Mouse (Mus musculus) large intestine, adult 2 months (tissue): ENCODE results near the gene Blnk. TPM values are rescaled to one million over a fixed set of nuclear protein-coding genes. Genes with fewer than 3 reads are reported as not detected.

Experiments
- DNase-seq: peaks from one replicate; pipeline ENCODE4 v3.0.0-alpha.2; 2012; ENCODE audit warnings: low read depth, low spot score
- WGBS: fragments of 180-500 bp; shearing (Covaris S2); methylation state at CpG from one replicate; pipeline ENCODE4 v1.1.7; 2018; 5-methylcytosine and 5-hydroxymethylcytosine counted together
- polyA plus RNA-seq: library from polyadenylated mRNA; depleted of rRNA; stranded (reverse); fragments of >200 nt; gene quantifications from 2 replicates; pipeline ENCODE4 v1.2.3, GENCODE M21; 2012

Gene Blnk
- polyA plus RNA-seq, 1 experiment: 19.7 TPM

DNA sequence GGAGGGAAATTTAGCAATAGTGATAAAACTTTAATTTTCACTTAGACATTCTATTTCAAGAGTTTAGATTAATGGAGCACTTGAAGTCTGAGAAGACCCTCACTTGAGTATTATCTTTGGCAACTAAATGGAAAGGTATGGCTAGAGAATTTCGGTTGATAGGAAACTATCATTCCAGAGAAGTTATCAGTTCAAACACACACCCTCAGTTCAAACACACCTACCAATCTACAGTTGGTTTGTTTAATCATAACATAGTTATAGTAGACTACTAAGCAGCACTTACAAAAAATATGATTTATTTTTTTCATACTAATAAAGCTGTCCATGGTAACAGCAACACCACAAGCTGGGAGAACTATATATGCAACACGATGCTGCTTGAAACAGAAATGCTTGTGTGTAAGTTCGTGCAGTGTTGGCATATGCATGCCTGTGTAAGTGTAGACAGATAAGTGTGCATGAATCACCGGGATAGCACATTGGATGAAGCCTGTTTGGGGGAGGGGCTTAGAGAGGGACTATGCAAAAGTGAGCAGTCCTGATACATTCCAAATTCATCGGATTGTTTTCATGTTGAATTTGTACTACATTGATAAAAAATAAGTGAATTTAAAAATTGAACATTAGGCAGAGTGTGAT is 22.9 kb downstream of the Blnk start:
- WGBS: 67% methylated on average over 5 of the region's 5 CpGs
- DNase-seq: no peak

DNA sequence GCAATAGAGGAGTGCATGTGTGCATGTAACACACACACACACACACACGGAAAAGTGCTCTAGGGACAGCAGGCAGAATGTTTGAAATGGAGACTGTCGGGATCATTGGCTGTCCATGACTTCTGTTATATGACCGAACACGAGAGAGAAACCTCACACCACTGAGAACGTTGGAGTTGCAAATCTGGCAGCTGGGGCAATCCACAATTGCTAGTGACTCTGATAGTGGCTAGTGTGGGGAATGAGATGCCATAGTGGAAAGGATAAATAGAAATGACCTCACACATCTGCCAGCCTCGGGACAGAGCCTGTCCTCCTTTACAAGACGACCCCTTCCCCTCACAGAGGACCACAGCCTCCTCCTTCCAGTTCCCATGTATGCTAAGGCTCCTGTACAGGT is 23.6 kb downstream of the Blnk start:
- 66% methylated on average over 7 of the region's 7 CpGs for WGBS
- no peak for DNase-seq

DNA sequence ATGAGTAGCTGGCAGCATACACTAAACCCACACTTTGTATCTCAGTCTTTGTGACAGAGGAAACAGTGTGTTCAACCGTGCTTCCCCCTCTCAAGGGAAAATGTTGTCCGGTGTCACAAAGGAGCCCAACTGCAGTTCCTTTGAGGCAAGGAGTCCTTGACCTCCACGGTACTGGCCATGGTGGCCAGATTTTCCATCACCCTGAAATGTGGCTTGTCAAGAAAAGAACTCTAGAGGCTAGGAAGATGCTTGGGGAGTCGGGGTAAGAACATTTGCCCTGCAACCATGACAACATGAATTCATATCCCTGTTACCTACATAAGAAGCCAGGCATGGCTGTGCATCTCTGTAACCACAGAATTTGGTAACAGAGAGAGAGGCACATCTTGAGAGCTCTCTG is 24.0 kb downstream of the Blnk start:
- 65% methylated on average over 4 of the region's 4 CpGs for WGBS
- no peak for DNase-seq

DNA sequence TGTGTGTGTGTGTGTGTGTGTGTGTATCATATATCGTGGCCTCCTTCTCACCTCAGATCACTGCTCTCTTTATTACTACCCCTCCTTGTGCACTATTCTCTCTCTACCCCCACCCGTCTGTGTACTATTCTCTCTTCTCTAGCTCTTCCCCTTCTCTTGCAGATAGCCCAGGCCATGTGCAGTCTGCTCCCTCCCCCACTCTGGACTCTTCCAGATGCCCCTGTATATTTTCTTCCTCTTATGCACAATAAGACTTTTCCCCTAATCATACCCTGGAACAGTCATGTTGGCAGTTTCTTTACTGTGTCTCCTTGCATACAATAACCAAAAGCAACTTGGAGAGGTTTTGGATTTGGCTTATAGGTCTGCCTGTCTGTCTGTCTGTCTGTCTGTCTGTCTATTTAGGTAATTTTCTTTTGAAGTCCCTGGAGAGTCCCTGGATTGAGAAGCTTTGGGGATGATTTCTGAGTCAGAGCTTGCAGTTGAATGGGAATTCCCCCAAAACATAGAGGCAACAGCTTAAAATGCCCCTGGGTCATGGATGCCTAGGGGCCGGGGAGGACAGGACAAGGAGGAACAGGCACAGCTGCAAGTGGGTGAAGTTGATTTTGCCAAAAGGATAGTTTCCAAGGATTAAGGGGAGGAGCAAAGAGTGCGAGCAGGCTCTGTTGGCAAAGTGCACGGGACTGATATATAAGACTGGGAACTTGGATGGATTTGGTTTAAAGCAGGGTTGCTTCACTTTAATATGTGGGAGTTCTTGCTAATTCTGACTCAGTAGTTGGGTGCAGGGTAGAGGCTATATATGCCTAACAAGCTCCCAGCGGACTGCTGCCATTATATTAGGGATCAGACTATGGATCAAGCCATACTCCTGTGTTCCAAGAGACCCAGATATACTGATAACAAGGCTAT is 29.1 kb downstream of the Blnk start:
- DNase-seq: no peak
- 58% methylated on average over 6 of the region's 6 CpGs for WGBS

DNA sequence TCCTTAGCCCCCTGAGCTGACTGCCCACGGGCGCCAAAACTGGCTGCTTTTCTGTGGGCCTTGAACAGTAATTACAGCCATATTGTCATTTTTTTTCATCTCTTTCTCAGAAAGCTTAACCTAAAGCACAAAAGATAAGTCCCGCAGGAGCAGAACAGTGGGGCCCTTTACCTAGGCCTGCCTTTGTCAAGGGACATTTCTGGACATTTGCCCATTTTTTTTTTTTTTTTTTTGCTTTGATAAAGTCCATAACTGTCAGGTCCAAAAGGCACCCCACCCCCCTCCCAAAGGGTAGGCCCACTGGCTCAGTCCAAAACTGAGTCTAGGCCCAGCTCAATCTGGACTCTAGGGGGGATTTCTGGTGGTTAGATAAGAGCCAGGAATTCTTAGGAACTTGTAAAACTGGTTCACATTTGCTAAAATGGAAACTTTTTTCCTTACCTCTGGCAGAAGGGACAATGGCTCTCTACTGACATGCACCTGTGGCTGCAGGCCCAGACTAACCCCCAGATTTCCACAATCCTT is 29.9 kb downstream of the Blnk start:
- no peak for DNase-seq
- WGBS: 57% methylated on average over 3 of the region's 3 CpGs

DNA sequence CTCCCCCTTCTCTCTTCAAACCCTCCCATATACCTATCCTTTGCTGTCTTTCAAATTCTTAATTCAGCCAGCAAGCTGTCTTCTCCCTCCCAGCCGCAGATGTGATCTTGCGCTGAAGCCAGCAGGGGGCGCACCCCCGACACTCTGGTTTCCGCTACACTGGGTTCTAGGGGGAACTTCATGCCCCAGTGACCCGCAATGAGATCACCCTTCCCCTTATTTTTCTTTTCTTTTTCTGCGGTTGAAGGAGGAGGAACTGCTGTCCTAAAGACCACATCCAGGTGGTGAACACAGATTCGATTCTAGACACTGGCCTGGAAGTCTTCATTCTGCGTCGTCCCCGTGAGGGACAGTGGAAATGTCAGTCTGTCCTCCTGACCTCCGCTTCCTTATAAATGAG is 31.3 kb downstream of the Blnk start:
- 51% methylated on average over 12 of the region's 12 CpGs for WGBS
- DNase-seq: no peak

DNA sequence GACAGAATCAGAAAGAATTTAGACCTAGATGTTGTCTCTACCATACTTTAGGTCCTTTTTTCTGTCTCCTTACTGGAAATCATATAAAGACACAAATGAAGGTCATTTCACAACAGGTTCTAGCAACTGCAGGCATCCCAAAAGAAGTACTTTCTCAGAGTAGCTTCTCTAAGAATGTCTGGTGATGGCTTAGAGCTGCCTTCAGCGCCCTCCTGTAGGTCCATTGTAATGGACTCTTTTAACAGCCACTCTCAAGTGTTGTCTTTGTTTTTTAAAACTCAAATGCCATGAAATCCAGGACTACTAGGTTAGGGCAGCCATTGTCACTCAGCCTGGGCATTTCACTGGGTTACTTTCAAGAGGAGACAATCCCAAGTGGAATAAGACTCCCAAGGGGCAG is 35.4 kb downstream of the Blnk start:
- 74% methylated on average over 1 of the region's 1 CpGs for WGBS

DNA sequence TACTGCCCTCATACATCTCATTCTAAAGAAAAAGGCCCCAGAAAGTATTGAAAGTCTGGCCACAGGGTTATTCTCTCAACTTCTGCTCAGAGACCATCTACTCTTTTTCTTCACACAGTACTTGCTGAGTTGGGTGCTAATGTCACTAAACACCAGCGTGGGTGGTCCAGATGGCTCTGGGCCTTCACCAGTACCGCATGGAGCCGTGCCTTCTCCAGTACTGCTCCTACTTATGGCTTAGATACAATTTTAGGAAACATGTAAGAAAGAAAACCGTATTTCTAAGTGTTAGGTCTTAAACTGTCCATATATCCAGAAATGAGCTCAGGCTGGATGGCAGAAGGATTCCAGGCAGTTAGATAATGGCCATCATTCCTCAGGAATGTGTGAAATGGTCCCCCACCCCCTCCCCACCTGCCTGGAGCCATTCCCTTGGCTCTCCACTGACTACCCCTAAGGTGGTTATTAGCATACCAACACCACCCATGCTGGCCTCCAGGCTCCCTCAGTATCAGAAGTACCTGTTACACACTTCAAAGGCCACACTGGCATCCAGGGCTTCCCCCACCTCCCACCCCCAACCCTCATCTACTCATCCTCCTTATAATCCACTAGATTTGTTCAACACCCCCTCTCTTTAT is 47.3 kb downstream of the Blnk start:
- WGBS: 86% methylated on average over 4 of the region's 4 CpGs
- DNase-seq: no peak

More for the DNA sequence above, 35.4 kb downstream of the Blnk start:
- no peak for DNase-seq

DNA sequence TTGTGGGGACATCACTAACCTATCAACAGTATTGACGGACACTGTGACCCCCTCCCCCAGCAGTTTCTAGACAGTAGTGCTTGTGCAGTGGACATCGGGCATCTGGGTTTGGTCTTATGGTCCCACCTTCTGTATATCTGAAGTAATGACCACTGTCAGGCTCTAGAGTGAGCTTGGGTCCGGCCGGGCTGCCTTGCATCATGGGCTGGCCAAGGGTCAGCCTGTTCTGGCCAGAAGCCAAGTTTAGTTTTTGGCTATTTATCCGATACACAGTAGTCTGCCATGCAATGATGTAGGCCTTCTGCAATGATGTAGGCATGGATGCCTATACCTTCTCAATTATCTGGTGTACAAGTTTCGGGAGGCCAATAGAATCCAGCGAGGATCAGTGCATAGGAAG is 50.8 kb downstream of the Blnk start:
- no peak for DNase-seq
- 84% methylated on average over 7 of the region's 7 CpGs for WGBS

DNA sequence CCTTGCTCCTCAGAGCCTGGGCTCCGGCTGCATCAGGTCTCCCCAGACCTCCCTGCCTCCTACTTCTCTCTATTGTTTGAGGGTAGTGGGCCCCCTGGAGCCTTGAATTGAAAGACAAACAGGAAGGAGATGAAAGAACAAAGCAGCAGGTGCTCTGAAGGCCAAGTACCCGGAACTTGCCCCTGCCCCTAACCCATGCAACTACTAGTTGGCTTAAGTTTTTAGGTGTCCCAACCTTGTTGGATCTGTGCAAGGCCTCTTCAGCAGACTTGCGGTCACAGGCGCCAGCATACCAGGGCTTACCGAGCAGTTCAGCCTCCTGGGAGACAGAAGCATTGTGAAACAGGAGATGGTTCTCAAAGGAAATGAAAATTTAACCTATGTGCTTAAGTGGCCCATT is 58.3 kb downstream of the Blnk start:
- no peak for DNase-seq
- 62% methylated on average over 5 of the region's 5 CpGs for WGBS

DNA sequence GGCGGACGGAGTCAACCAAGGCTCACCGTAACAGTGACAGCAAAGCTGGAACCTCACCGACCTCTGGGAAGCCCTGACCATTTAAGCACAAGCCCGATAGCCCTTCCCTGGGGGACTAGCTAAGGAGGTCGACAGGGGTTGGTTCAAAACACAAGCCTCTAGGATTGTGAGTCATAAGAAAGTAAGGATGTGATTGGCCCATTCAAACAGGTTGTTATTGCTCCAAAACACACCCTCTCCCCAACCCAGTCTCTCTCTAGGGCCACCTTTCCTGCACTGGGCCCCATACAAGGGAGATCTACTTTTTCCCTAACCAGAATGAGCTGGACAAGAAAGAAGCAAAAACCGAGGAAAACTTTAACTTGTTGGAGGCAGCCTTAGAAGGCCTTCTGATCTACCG is 59.0 kb downstream of the Blnk start:
- DNase-seq: no peak
- whole genome bisulfite sequencing: 69% methylated on average over 8 of the region's 8 CpGs

DNA sequence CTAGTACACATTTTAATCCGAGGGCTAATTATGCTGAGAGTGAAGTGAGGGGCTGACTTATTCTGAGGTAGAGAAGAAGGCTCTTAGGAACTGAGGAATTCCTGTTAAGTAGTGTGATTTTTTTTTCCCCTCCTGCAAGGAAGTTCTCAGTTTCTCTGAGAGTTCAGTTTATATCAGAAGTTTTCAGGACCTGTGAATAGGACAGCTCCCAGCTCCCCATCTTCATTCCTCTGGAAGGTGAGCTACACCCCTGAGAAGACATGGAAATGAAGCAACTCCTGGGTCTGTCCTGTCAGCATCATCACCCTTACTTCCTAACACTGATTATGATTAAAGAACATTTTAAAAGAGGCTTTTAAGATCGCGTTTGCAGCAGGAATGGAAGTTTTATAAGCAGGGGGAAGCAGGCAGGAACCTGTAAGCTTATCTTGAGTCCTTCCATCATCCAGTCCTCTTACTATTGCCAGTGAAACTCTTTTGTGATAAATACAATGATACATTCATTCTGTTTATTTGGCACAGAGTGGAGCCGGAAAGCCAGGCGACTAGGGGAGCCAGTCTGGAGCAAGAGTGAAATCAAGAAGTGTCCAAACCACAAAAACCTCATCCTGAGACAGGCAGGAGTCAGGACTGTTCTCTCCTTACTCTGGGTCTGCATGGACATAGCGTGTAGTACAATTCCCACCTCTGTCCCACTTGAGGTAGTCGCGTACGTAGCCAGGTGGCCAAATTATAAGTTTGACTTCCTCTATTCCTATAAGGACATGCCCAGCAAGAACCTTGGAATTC is 62.6 kb downstream of the Blnk start:
- DNase-seq: no peak
- WGBS: 75% methylated on average over 9 of the region's 9 CpGs

DNA sequence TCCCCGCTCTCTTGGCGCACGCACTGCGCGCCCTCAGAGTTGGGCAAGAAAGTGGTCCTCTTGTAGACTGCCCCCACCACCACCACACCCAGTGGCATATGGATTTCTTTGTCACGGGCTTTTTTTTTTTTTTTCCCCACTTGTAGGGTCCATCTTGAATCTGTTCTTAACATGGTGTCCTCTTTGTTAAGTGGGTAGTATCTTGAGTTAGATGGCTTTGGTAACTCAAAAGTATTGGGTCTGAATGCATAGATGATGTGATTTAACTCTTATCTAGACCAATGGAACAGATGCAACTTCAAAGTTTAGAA is 99.0 kb downstream of the Blnk start:
- WGBS: 5% methylated on average over 6 of the region's 6 CpGs
- DNase-seq: peak; percentile 6

DNA sequence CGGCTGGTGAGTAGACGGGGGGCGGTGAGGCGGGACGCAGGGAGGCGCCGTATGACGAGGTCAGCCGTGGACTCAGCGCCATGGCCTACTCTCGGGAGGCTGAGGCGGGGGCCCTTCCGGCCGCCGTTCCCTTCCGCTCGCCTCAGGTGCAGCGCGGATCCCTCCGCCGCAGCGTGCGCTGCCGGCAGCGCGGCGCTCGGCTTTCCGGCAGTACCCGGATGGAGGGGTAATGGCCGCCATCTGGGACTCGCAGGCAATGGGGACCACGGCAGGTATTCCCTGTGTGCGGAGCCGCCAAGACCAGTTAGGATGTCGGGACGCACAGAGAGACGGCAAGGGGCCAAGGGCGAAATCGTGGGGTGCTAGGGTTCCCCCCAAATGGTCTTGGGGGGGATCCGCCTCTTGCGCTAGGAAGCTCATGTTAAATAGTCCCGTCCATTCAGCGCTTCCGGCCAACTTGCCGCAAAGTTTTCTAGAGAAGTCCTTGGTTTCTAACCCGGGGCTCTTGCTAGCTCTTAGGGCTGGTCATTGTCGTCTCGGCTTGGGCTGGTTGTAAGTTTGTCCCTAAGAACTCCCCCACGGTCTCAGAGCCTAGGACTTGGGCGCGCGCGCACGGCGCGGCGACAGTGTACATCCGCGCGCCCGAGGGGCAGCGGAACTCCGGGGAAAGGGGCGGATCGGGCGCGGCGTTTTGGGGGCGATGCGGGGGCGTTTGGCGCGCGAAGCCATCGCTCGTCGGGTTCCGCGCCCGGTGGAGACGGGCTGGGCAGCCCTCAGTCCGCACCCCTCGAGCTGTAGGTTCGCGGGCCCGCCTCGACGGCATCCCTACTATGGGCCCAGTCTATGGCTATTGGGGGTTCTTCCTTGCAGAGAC is 99.6 kb downstream of the Blnk start, which contains the start of gene Zfp518a:
Zfp518a (plus strand) TSS at position 187 of the 874 bp plus-strand sequence.
- DNase-seq: peak; percentile 52
- WGBS: under 1% methylated on average over 89 of the region's 89 CpGs

DNA sequence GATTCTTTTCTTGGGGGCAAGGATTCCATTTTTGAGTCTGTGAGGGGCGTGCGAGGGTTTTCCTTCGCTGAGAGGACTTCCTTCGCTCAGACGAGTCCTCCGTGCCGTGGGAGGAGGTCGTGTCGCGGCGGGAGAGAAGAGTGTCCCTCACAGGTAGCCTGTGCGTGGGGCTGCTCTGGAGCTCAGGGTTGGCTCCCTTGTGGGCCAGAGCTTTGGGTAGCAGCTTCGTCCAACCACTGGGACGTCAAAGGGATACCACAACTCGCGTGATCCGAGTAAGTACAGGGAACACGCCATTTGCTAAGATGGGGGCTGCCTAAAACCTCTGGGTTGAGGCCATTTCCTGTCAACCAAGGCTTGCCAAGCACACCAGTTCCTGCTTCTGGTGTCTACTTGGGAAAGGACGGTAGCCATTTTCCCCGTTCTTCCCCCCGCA is 100.2 kb downstream of the Blnk start:
- no peak for DNase-seq

DNA sequence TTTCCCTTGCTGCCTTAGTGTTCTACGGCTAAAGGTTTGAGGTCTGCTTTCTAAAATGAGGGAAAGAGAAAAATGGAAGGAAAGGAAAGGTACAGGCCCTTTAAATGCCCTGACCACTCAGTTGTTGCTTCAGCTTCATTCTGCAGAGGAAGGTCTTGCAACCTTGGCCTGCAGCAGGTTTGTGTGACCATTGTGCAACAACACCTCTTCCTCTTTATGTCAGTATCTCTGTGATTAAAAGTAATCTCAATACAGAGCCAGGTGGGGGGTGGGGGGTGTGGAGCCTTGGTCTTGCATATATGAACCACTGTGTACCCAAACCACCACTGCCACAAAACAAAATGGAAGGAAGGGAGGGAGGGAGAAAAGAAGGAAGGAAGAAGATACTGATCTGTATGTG is 105.4 kb downstream of the Blnk start:
- WGBS: 86% methylated on average over 1 of the region's 1 CpGs

More for the DNA sequence above, 100.2 kb downstream of the Blnk start:
- 59% methylated on average over 21 of the region's 21 CpGs for WGBS

DNA sequence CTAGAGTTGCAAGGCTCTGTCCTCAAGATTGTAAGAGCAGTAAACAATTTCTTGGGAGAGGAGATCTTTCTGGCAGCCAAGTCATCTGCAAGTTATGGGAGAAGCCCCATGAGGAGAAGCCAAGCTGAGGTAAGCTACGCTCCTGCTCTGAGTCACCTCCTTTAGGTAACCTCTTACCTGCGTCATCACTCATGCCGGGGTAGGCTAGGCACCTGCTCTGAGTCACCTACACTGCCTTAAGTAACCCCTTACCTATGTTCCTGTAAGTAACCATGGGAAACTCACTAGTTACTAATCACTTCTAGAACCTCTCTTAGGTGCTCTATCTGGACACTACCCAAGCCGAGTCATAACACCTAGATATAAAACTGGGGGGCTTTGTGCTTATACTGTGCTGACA is 112.6 kb downstream of the Blnk start:
- no peak for DNase-seq

More for the DNA sequence above, 105.4 kb downstream of the Blnk start:
- DNase-seq: no peak

More for the DNA sequence above, 112.6 kb downstream of the Blnk start:
- WGBS: 86% methylated on average over 4 of the region's 4 CpGs
